Mouse (Mus musculus) layer of hippocampus, postnatal 10 days (tissue): ENCODE results near the gene Bicc1. TPM values are rescaled to one million over a fixed set of nuclear protein-coding genes. Genes with fewer than 3 reads are reported as not detected.

Source experiments
- DNase-seq, 2 experiments: peaks; one replicate each; pipeline ENCODE4 v3.0.0; 2021; ENCODE audit warnings: low spot score in 2 of 2
- total RNA-seq, 2 experiments: library from RNA; stranded (reverse); gene quantifications; 2 replicates each; pipeline ENCODE4 v1.2.3; 2021

The Bicc1 gene
- total RNA-seq, 2 experiments from 2014 or later = 6.2 to 6.6 TPM

DNA sequence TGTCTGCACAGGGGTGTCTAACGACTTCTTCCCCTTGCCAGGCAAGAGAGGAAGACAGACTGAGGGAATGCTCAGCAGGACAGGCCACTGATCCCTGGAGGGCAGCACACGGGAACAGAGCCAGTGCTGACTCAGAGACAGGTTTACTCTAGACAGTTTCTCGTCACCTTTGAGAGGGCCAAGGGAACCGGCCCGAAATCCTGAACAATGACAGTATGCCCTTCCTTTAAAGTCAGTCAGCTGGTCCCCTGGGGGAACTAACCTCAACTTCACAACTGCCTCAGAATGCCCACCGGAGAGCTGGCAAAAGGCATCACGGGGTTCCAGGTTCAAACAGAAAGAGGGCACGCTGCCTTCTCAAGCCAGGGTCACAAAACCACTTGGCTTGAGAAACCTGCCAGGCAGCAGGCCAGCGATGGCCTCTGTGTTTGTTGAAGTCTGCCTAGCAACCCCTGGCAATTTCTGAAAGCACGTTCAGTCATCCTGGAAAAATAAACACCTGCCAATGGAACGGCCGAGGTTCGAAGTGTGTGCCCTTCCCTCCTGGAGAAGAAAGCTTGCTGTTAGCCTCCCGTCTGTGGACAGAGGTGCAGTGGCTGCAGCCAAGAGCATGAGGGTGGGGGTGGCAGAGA lies 100.8 kb downstream of the Bicc1 start:
- peak in 1 of 2 experiments; percentile 32 for DNase-seq

DNA sequence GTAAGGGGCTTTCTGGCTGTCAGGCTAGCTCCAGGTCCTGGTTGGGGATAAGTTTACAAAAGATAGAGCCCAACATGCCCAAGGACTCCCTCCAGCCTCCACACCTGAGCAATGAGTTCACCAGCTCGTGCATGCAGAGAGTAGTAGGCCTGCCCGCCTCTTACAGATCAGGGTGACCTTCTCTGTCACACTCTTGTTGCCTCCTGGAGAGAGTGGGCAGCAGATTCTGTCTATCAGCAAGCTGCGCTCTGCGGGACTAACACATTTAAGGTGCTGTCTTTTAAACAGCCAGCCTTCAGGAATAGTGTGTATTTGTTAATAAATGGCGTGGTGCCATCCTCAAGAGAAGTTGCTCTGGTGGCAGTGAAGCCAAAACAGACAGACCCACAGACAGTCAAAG lies 101.4 kb downstream of the Bicc1 start:
- DNase-seq = no peak

DNA sequence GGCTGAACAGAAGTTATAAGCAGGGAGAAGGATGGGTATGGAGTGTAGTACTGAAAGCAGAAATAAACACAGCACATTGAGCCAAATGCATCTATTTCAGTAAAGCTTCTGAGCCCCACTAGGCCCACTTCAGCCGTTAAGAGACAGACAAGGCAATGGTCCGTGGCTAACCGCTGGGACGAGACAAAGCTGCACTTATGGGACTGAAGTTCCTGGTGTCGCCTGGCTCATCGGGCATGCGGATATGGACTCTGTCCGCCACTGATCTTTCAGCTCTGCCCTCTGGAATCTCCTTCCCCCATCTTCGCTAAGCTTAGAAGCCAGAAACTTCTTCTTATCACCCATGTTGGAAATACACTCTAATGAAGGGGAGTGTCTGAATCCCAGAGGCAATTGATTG lies 106.8 kb downstream of the Bicc1 start:
- no peak for DNase-seq

DNA sequence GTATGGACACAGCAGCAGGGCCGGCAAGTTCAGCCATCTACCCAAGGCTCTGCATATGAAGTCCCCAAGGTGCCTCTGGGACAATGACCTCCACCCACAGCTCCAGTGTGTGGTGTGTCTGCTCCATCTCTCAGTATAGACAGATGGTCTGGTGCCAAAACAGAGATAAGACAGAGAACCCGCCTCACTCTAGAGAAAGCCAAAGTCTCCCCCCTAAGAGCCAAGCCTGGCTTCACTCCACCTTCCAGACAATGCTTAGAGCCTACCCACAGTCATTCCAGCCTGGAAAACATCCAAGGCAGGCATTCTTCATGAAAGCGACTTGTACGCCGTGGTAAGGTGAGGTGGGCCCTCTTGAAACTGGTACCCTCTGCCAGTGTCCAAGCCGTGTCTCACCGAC lies 107.3 kb downstream of the Bicc1 start:
- no peak for DNase-seq

DNA sequence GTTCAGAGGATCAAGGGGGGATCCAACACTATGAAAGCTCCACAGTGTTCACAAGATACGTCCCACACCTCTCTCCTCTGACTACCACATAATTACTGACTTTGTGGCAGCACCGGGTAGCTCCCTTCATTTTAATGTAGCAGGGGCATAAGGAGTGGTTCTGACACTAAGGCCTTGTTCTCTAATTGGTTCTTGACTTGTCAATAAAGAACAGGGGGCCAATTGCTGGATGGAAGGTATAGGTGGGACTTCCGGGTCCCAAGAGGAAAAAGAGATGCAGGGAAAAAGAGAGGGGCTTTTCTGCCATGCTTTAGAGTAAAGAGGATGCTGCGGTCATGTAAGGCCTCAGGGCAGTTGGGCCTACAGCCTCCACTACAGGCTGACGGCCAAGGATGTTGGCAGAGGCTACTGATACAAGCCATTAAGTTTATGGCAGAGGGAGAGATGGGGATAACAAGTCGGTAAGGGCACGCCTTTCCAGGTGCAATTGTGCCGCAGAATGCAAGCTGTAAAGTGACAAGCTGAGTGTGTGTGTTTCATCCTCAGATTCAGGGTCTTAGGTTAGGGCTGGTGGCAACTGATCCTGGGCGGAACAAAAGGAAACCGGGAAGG lies 108.7 kb downstream of the Bicc1 start:
- DNase-seq = no peak

DNA sequence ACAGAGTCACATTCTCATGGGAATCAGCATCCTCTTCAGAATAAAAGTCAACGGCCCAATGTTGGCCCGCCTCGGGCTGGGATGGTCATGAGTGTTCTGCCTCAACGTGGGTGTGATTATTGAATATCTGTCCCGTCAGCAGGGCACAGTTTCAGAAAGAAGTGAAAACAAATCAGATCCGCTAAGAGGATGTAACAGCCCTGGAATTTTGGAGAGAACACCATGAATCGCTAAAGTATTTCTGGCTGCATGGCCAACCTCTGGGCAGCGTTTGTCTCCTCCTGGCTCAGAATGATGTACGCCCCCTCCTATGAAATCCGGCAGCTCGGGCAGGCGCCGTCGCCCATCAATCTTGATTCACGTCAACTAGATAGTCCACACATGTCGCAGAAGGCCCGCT lies 110.2 kb downstream of the Bicc1 start:
- DNase-seq = no peak

DNA sequence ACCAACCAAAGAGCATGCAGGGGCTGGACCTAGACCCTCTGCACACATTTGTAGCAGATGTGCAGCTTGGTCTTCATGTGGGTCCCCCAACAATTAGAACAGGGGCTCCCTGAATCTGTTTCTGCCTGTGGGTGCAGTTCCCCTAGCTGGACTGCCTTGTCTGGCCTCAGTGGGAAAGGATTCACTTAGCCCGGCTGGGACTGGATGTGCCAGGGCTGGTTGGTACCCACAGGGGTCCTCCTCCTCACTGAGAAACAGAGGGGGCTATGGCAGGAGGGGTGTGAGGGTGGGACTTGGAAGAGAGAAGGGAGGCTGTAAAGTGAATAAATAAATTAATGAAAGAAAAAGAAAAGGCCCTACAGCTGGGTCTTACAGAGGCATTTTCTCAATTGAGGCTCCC lies 115.1 kb downstream of the Bicc1 start:
- no peak for DNase-seq

DNA sequence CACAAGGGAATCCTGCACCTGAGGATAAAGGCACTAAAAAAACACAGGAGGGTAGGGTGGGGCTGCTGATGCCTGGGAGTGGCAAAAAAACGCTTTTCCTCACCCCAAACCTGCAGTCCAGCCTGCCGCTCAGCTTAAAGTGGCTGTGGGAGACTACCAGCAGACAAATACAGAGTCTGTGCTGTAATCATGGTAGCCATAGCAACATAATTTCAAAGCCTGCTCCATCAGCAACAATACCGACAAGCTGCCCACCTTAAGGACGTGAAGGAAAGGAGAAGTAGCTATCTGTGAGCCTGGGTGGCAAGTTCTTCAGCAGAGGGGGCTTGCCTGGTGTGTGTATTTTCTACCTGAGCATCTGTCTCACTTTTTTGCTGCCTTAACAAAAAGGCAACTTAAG lies 117.6 kb downstream of the Bicc1 start:
- DNase-seq = no peak

DNA sequence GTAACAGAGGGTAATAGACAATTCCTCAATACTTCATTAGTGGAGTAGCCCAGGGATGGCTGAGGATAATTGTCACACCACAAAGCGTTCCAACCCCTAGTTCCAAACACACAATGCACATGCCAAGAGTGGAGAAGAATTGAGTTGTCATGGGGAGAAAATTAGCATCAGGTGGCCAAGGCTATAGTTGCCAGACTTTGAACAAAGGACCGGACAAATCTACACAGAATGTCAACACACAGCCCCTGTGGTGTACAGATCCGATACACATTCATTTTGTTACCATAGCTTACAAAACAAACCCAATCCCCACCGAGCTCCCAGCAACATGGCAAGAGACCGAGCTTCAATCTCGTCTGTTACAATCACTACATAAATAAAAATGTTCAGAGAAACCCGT lies 123.0 kb downstream of the Bicc1 start:
- DNase-seq = no peak

DNA sequence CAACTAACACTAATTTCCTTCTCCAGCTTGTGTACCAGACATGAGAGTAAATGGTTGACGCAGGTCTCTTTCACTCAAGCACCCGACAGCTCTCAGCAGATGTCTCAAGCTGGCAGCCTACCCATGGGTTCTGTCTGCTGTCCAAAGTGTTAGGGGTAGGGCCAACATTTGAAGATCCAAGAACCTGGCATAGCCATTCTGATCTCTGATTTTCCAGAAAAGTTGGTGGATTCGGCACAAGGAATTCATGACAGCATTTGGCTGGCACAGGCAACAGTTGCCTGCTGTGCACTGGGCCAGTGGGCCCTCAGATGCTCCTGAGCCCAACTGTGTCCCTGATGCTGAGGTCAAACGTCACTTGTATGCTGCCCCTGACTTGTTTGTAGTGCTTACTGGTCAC lies 130.5 kb downstream of the Bicc1 start:
- DNase-seq = peak in 1 of 2 experiments; percentile 24

DNA sequence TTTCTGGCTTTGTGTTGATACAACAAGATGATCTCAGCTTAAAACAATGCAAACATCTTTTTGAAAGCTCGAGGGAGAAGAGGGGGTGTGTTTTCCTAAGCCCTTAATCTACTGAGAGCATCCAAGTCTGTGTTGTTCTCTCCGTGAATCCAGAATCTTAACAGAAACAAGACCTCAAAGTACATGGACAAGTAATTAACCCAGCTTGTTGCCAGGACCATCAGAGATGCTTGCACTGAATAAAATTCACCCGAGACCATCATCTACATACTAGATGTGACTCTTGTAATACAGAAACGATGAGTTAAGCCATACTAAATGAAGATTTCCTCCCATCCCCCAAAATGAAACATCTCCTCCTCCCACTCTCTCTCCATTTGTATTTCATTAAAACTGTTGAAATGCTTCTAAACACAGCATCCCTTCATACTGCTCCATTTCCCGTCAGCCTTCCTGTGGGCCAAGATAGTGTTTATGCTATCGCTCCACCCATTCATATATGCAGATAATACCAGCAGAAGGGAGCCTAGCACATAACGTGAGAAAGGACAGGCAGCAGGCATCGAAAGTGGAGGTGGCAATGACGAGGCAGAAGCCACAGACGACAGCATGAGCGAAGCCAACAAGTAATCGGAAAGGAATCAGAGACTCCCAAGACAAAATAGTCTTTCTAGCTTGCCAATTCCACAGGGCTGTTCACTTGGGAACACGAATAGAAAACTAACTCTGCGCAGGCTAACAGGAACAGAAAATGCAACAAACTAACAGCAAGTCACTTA lies 131.2 kb downstream of the Bicc1 start:
- DNase-seq = peak in 1 of 2 experiments; percentile 25

DNA sequence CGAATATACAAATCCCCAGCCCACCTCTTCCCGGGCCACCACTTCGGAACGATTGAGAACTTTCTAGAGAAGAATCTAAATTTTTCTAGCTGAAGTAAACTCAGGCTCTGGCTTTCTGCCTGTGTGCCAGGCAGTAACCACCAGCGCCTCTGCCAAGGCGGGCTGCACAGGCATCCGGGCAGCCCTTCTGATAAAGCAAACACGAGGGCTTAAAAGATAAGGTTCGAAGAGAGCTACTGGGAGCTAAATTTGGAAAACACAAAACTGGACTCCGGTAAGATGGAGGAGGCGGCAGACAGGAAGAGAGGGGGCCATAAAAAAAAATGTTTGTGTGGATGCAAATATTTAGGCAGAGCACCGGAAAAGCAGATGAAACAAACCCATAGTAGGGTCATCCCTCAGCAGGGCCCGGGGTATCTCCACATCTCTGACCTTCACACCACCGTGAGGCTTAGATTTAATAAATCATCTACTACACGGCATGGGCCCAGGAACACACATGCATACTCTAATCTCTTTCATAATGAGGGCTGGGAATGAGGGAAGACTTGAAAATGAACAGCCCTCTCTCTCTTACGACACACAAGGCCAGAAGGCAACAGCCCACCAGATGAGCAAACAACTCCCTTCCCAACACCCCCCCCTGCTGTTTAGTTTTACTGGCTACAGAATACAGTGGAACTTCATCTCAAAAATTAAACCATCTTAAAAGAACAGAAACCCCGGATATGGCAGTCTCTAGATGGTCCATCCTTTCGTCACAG lies 134.2 kb downstream of the Bicc1 start:
- DNase-seq = no peak

DNA sequence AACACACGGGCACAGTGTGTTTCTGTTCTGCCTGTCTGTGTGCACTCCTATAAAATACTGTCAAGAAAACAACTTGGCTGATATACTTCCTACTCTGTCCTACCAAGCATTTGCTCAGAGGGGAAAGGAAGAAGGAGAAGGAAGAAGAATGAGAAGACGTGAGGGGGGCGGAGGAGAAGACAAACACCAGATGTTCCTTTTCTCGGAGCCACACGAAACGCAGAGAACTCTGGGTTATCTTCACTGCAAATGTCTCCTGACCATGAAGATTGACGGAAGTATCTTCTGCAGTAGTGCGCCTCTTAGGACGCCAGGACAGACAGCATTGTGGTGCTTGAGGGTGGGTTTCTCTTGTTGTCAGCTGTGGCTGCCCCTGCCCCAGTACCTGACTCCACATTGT lies 134.8 kb downstream of the Bicc1 start:
- DNase-seq = no peak

DNA sequence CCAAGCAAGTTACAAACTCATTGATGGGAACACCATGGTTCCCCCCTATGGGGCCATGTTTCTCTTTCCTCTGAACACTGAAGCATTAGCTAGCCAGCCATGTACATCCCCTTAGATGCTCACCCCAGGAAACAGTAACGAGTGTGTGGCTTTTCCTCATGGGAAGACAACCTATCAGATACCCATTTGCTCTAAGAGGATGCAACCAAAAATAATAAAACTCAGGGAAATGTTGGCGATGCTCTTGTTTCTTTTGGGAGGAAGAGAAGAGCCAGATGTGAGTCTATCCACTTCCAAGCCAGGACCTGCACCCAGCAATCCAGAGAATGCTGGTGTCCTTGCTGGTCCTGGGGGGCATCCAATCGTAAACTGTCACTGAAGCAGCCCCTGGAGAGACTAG lies 136.0 kb downstream of the Bicc1 start:
- no peak for DNase-seq

DNA sequence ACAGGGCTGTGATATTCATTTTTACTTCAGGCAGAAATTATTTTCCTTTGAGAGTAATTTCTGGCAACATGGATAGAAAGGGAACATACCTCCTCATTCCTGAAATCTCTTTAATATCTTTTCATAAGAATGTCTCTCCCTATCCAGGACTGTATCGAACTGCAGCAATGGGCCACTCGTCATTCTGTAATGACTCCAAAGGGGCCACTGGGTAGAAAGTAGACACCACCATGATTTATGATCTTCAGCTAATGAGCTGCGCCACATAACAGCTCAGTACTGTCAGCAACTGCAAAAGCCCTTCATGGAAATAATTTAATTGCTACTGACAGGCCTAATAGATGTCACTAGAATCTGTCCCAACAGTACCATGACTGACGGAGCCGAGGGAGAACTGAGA lies 139.0 kb downstream of the Bicc1 start:
- DNase-seq = no peak

DNA sequence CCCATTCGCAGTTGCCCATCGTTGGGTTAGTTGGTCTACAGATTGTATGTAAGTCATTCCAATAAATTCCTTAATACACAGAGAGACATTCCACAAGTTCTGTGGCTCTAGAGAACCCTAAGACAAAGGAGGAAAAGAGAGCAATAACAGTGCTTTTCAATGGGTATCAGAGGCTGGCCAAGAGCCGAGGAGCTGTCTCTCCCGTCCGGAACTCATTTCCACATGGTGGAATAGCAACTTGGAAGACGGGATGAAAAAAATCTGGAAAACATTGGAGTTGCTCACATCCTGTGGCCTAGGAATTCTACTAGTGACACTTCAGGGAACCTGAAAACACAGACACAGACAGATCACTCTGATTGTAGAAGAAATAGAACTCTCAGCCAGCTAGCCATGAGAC lies 139.7 kb downstream of the Bicc1 start:
- DNase-seq = no peak

DNA sequence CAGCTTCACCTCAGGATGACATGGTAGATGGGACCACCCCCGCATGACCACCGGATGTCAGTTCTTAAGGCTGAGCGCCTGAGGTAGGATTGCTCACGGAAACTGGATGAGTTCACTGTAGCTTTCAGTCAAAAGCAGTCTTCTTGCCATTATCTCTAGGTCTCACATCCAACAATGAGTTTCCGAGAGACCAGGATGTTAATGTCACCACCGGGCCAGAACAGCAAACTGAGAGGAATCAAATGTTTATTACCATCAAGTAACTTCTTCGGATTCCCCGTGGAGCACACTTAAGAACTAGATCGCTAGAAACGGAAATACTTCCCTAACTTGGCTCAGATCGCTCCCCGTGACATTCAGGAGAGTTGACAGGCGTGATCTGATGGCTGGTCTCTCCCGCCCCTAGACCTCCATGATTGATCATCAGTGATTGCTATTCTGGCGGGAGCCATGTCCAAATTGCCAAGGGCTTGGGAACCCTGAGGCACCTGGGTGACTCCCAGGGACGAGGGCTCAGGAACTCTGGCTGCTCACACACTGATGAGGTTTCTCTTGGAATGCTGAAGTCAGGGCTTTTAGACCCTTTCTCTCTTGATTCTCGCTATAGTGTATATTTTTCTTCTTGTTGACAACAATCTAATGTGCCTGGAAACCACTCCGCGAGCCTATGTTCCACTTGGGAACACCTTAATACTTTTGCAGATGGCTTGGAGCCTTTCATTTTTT lies 149.6 kb downstream of the Bicc1 start:
- DNase-seq = no peak

DNA sequence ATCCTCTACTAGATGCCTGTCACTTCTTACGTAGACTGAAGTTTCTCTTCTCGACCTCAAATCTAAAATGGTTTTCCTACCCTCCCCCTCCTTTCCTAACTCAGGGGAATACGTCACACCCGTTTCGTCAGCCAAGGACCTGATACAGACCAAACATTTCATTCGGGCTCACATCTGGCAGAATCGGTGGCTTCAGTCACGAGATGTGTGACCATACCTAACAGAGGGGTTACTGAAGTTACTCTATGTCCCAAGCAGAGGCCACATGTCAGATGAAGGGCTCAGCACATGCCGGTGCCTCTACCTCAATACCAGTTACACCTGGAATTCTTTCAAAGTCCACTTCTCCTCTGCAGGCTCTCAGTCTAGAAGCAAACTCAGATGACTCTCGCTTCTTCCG lies 150.8 kb downstream of the Bicc1 start:
- no peak for DNase-seq

DNA sequence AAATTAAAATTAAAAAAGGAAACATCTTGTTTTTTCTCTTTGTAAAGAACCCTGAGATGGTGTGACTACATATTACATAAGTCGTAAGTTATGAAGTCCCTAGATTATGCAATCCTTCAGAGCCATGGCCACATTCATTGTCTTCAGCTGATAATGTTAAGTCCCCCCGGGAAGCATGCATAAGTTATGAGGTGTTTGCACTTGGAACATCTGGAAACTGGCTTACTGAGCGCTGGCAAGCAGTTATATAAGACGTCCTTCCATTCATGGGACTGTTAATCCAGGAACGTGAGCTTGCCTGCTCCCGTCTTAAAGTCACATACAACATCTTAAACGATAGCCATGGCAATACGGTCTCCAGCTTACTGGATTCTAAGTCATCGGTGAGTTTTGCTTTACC lies 151.5 kb downstream of the Bicc1 start:
- no peak for DNase-seq

DNA sequence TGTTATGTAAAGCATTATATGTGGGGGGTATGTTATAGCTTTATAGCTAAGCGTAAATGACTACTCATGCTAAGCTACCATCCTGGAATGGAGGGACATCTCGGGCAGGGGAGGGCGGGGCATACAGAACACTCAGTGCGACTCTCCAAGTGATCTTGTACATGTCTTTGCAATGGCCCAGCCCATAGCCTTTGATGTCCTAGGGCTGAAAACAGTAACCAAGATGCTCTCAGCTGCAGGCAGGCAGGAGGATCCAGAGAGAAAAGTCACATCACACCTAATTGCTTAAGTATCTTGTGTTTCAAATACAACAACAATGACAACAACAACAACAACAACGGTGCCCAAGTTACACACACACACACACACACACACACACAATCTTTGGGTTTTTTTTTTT lies 152.0 kb downstream of the Bicc1 start:
- DNase-seq = no peak

DNA sequence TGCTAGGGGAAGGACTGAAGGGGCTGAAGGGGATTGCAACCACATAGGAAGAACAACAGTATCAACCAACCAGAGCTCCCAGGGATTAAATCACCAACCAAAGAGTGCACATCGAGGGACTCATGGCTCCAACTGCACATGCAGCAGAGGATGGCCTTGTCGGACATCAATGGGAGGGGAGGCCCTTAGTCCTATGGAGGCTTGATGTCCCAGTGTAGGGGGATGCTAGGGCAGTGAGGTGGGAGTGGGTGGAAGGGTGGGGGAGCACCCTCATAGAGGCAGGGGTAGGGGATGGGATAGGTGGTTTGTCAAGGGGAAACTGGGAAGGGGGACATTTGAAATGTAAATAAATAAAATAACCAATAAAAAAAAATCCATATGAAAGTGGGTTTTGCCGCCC lies 152.5 kb downstream of the Bicc1 start:
- DNase-seq = no peak
